Mouse (Mus musculus): ENCODE measurements at regions not wholly inside any gene's neighbourhood (a gene's known extent, or its start where the extent isn't known, plus 50 kb on each side); places are given as distances from the start of the nearest gene placed in this dataset.

- TF ChIP-seq TCF3 (IDR thresholded peaks at IDR 0.05; ENCODE audit: insufficient read length, low read depth) (no peak), MYOG (IDR thresholded peaks at IDR 0.05; ENCODE audit: control insufficient read depth in 1 of 3, insufficient read depth in 1 of 3, insufficient read length in 2 of 3, low read depth in 2 of 3) (no peak), USF1 (IDR thresholded peaks at IDR 0.05; ENCODE audit: low read depth) (no peak), CEBPB (IDR thresholded peaks at IDR 0.05; ENCODE audit: insufficient read depth, poor library complexity, severe bottlenecking) (no peak), SRF (IDR thresholded peaks at IDR 0.05; ENCODE audit: control insufficient read depth, insufficient read length, low read depth) (no peak), E2F4 (IDR thresholded peaks at IDR 0.05; ENCODE audit: insufficient read depth) (no peak), REST (IDR thresholded peaks at IDR 0.05; ENCODE audit: insufficient read depth, insufficient read length) (no peak), POLR2AphosphoS2 (IDR thresholded peaks at IDR 0.05; ENCODE audit: insufficient read length, low read depth) (no peak), MAX (IDR thresholded peaks at IDR 0.05; ENCODE audit: low read depth) (no peak), POLR2A (IDR thresholded peaks at IDR 0.05; ENCODE audit: insufficient read length, low read depth) (no peak), MYOD1 (IDR thresholded peaks at IDR 0.05; ENCODE audit: control insufficient read depth in 1 of 3, insufficient read length in 2 of 3, low read depth in 2 of 3) (no peak), TCF12 (IDR thresholded peaks at IDR 0.05; ENCODE audit: insufficient read depth, poor library complexity, severe bottlenecking) (no peak)
- Histone ChIP-seq H3K36me3 (ENCODE audit: control insufficient read depth, insufficient read depth) (no peaks in the 10 kb centered on the region), H3K79me2 (ENCODE audit: control insufficient read depth, insufficient read depth) (no peaks in the 10 kb centered on the region), H3K4me3 (no peak overlapping the region), H3K27me3 (ENCODE audit: control insufficient read depth, insufficient read depth, insufficient read length) (no peaks in the 10 kb centered on the region), H3K4me2 (ENCODE audit: low read depth) (no peak overlapping the region), H3ac (ENCODE audit: control insufficient read depth, insufficient read length) (no peak overlapping the region)
Measured at GRCm38 (mm10) chr15:61797827-61798226, 875.0 kb upstream of the A1bg start.

- H3K4me2 ChIP-seq (ENCODE audit: low read depth) = no peak overlapping the region
- no peak overlapping the region for H3ac ChIP-seq (ENCODE audit: control insufficient read depth, insufficient read length)
- no peaks in the 10 kb centered on the region for H3K79me2 ChIP-seq (ENCODE audit: control insufficient read depth, insufficient read depth)
- no peak overlapping the region for H3K4me3 ChIP-seq
- H3K36me3 ChIP-seq (ENCODE audit: control insufficient read depth, insufficient read depth) = no peaks in the 10 kb centered on the region
- TF ChIP-seq POLR2A (IDR thresholded peaks at IDR 0.05; ENCODE audit: insufficient read length, low read depth) = no peak
- no peak for TF ChIP-seq SRF (IDR thresholded peaks at IDR 0.05; ENCODE audit: control insufficient read depth, insufficient read length, low read depth)
- no peak for TF ChIP-seq E2F4 (IDR thresholded peaks at IDR 0.05; ENCODE audit: insufficient read depth)
- TF ChIP-seq USF1 (IDR thresholded peaks at IDR 0.05; ENCODE audit: low read depth) = no peak
- no peak for TF ChIP-seq POLR2AphosphoS2 (IDR thresholded peaks at IDR 0.05; ENCODE audit: insufficient read length, low read depth)
- no peak for TF ChIP-seq TCF12 (IDR thresholded peaks at IDR 0.05; ENCODE audit: insufficient read depth, poor library complexity, severe bottlenecking)
- TF ChIP-seq REST (IDR thresholded peaks at IDR 0.05; ENCODE audit: insufficient read depth, insufficient read length) = no peak
- no peak for TF ChIP-seq MAX (IDR thresholded peaks at IDR 0.05; ENCODE audit: low read depth)
- no peak for TF ChIP-seq MYOD1 (IDR thresholded peaks at IDR 0.05; ENCODE audit: control insufficient read depth in 1 of 3, insufficient read length in 2 of 3, low read depth in 2 of 3)
- no peaks in the 10 kb centered on the region for H3K27me3 ChIP-seq (ENCODE audit: control insufficient read depth, insufficient read depth, insufficient read length)
Measured at GRCm38 (mm10) chr15:61794506-61794905, 871.7 kb upstream of the A1bg start.

GRCm38 (mm10) chr15:61789847-61790562 is 867.2 kb upstream of the A1bg start:
- no peaks in the 10 kb centered on the region for H3K79me2 ChIP-seq (ENCODE audit: control insufficient read depth, insufficient read depth)
- H3K4me2 ChIP-seq (ENCODE audit: low read depth) = no peak overlapping the region
- no peaks in the 10 kb centered on the region for H3K27me3 ChIP-seq (ENCODE audit: control insufficient read depth, insufficient read depth, insufficient read length)
- no peak overlapping the region for H3ac ChIP-seq (ENCODE audit: control insufficient read depth, insufficient read length)
- no peaks in the 10 kb centered on the region for H3K36me3 ChIP-seq (ENCODE audit: control insufficient read depth, insufficient read depth)
- TF ChIP-seq TCF12 (IDR thresholded peaks at IDR 0.05; ENCODE audit: insufficient read depth, poor library complexity, severe bottlenecking) = no peak
- no peak for TF ChIP-seq USF1 (IDR thresholded peaks at IDR 0.05; ENCODE audit: low read depth)
- TF ChIP-seq MYOD1 (IDR thresholded peaks at IDR 0.05; ENCODE audit: control insufficient read depth in 1 of 3, insufficient read length in 2 of 3, low read depth in 2 of 3) = no peak
- no peak for TF ChIP-seq MAX (IDR thresholded peaks at IDR 0.05; ENCODE audit: low read depth)
- no peak for TF ChIP-seq CEBPB (IDR thresholded peaks at IDR 0.05; ENCODE audit: insufficient read depth, poor library complexity, severe bottlenecking)
- TF ChIP-seq POLR2AphosphoS2 (IDR thresholded peaks at IDR 0.05; ENCODE audit: insufficient read length, low read depth) = no peak
- TF ChIP-seq MYOG (IDR thresholded peaks at IDR 0.05; ENCODE audit: control insufficient read depth in 1 of 3, insufficient read depth in 1 of 3, insufficient read length in 2 of 3, low read depth in 2 of 3) = no peak
- TF ChIP-seq SRF (IDR thresholded peaks at IDR 0.05; ENCODE audit: control insufficient read depth, insufficient read length, low read depth) = no peak
- no peak for TF ChIP-seq TCF3 (IDR thresholded peaks at IDR 0.05; ENCODE audit: insufficient read length, low read depth)
- TF ChIP-seq REST (IDR thresholded peaks at IDR 0.05; ENCODE audit: insufficient read depth, insufficient read length) = no peak
- TF ChIP-seq E2F4 (IDR thresholded peaks at IDR 0.05; ENCODE audit: insufficient read depth) = no peak
- TF ChIP-seq POLR2A (IDR thresholded peaks at IDR 0.05; ENCODE audit: insufficient read length, low read depth) = no peak
- H3K4me3 ChIP-seq = no peak overlapping the region

- Histone ChIP-seq H3K4me3 (no peak overlapping the region), H3K4me2 (ENCODE audit: low read depth) (no peak overlapping the region), H3ac (ENCODE audit: control insufficient read depth, insufficient read length) (no peak overlapping the region), H3K36me3 (ENCODE audit: control insufficient read depth, insufficient read depth) (no peaks in the 10 kb centered on the region), H3K27me3 (ENCODE audit: control insufficient read depth, insufficient read depth, insufficient read length) (no peaks in the 10 kb centered on the region), H3K79me2 (ENCODE audit: control insufficient read depth, insufficient read depth) (no peaks in the 10 kb centered on the region)
- no peak for TF ChIP-seq TCF3 (IDR thresholded peaks at IDR 0.05; ENCODE audit: insufficient read length, low read depth)
- no peak for TF ChIP-seq USF1 (IDR thresholded peaks at IDR 0.05; ENCODE audit: low read depth)
- TF ChIP-seq POLR2A (IDR thresholded peaks at IDR 0.05; ENCODE audit: insufficient read length, low read depth) = no peak
- no peak for TF ChIP-seq CEBPB (IDR thresholded peaks at IDR 0.05; ENCODE audit: insufficient read depth, poor library complexity, severe bottlenecking)
- no peak for TF ChIP-seq E2F4 (IDR thresholded peaks at IDR 0.05; ENCODE audit: insufficient read depth)
- no peak for TF ChIP-seq POLR2AphosphoS2 (IDR thresholded peaks at IDR 0.05; ENCODE audit: insufficient read length, low read depth)
- no peak for TF ChIP-seq MYOG (IDR thresholded peaks at IDR 0.05; ENCODE audit: control insufficient read depth in 1 of 3, insufficient read depth in 1 of 3, insufficient read length in 2 of 3, low read depth in 2 of 3)
- no peak for TF ChIP-seq MYOD1 (IDR thresholded peaks at IDR 0.05; ENCODE audit: control insufficient read depth in 1 of 3, insufficient read length in 2 of 3, low read depth in 2 of 3)
- no peak for TF ChIP-seq SRF (IDR thresholded peaks at IDR 0.05; ENCODE audit: control insufficient read depth, insufficient read length, low read depth)
- TF ChIP-seq REST (IDR thresholded peaks at IDR 0.05; ENCODE audit: insufficient read depth, insufficient read length) = no peak
- TF ChIP-seq TCF12 (IDR thresholded peaks at IDR 0.05; ENCODE audit: insufficient read depth, poor library complexity, severe bottlenecking) = no peak
- TF ChIP-seq MAX (IDR thresholded peaks at IDR 0.05; ENCODE audit: low read depth) = no peak
Measured at GRCm38 (mm10) chr15:61787046-61787445, 864.2 kb upstream of the A1bg start.

All from myocyte (in vitro differentiated cells).